Mouse (Mus musculus) common myeloid progenitor, adult 5-6 weeks (primary cell): ENCODE measurements around the gene Togaram2. TPM values are rescaled to one million over a fixed set of nuclear protein-coding genes. Genes with fewer than 3 reads are reported as not detected.
"Not testable (repeated sequence)": the region's sequence is repeated elsewhere in the genome, so short reads cannot be mapped to it uniquely, and the experiment has no call there.

Source experiments
- ATAC-seq: replicated peaks from 2 replicates; pipeline ENCODE4 v1.8.0; 2016; ENCODE audit warnings: low read depth, mild to moderate bottlenecking, moderate TSS enrichment, inconsistent platforms; ENCODE audit not compliant: poor library complexity, severe bottlenecking
- total RNA-seq: library from RNA; stranded (forward); fragments of 200-1000, 187-1606 nt; gene quantifications from 2 replicates; pipeline ENCODE4 v1.2.3, GENCODE M21; 2017

Gene Togaram2
- total RNA-seq, 1 experiment from 2014 or later = not detected

GRCm38 (mm10) chr17:71717881-71718625 lies 45.0 kb downstream of the Togaram2 start:
- ATAC-seq = no peak

GRCm38 (mm10) chr17:71720434-71720833 lies 47.4 kb downstream of the Togaram2 start:
- no peak for ATAC-seq

GRCm38 (mm10) chr17:71721019-71721418 lies 48.0 kb downstream of the Togaram2 start:
- no peak for ATAC-seq

- no peak for ATAC-seq
Measured at GRCm38 (mm10) chr17:71730655-71731054, 57.6 kb downstream of the Togaram2 start.

GRCm38 (mm10) chr17:71736442-71736841 lies 63.4 kb downstream of the Togaram2 start:
- no peak for ATAC-seq

- ATAC-seq = no peak
Measured at GRCm38 (mm10) chr17:71742156-71742555, 69.1 kb downstream of the Togaram2 start.

- no peak for ATAC-seq
Measured at GRCm38 (mm10) chr17:71742935-71743334, 69.9 kb downstream of the Togaram2 start.

GRCm38 (mm10) chr17:71746114-71746513 lies 73.1 kb downstream of the Togaram2 start:
- ATAC-seq = no peak

- ATAC-seq = no peak
Measured at GRCm38 (mm10) chr17:71747561-71747960, 74.5 kb downstream of the Togaram2 start.

- ATAC-seq = no peak
Measured at GRCm38 (mm10) chr17:71749616-71750168, 76.6 kb downstream of the Togaram2 start.

GRCm38 (mm10) chr17:71752831-71753230 lies 79.8 kb downstream of the Togaram2 start, which contains the start of gene Pcare:
Gene Pcare (minus strand): TSS chr17:71752894.
- ATAC-seq = no peak

GRCm38 (mm10) chr17:71760536-71760935 lies 87.5 kb downstream of the Togaram2 start:
- no peak for ATAC-seq

GRCm38 (mm10) chr17:71768173-71768572 lies 95.1 kb downstream of the Togaram2 start, which contains the start of gene Clip4:
Gene Clip4 (plus strand): TSS chr17:71768473.
- ATAC-seq = not testable (repeated sequence)

- no peak for ATAC-seq
Measured at GRCm38 (mm10) chr17:71769564-71769963, 96.5 kb downstream of the Togaram2 start.

- no peak for ATAC-seq
Measured at GRCm38 (mm10) chr17:71770696-71771095, 97.6 kb downstream of the Togaram2 start.

- no peak for ATAC-seq
Measured at GRCm38 (mm10) chr17:71774173-71774572, 101.1 kb downstream of the Togaram2 start.

- no peak for ATAC-seq
Measured at GRCm38 (mm10) chr17:71775279-71775678, 102.2 kb downstream of the Togaram2 start.

GRCm38 (mm10) chr17:71778696-71779095 lies 105.6 kb downstream of the Togaram2 start:
- ATAC-seq = no peak
